Mouse (Mus musculus): ENCODE results near the gene Olfr95.
"Not testable (repeated sequence)": the region's sequence is repeated elsewhere in the genome, so short reads cannot be mapped to it uniquely, and the experiment has no call there.

Olfr95 gene

GRCm38 (mm10) chr17:37213018-37213417 lies at the start of gene Olfr95:
Gene Olfr95 (minus strand): TSS chr17:37213118.
- DNase-seq (ENCODE audit: low spot score in 2 of 2) = no peak

GRCm38 (mm10) chr17:37250544-37250943 lies 37.6 kb upstream of the Olfr95 start:
- no peak for DNase-seq (ENCODE audit: low spot score in 2 of 2)

GRCm38 (mm10) chr17:37249460-37249859 lies 36.5 kb upstream of the Olfr95 start:
- no peak for DNase-seq (ENCODE audit: low spot score in 2 of 2)

- DNase-seq (ENCODE audit: low spot score in 2 of 2) = peak; percentile 25 to 44
These were observed 33.8 kb upstream of the Olfr95 start for GRCm38 (mm10) chr17:37246715-37247114.

- no peak for DNase-seq (ENCODE audit: low spot score in 2 of 2)
These were observed 29.3 kb upstream of the Olfr95 start for GRCm38 (mm10) chr17:37242198-37242597.

- not testable (repeated sequence) for DNase-seq (ENCODE audit: low spot score in 2 of 2)
These were observed 24.3 kb upstream of the Olfr95 start, which contains the start of gene Olfr97 for GRCm38 (mm10) chr17:37237230-37237629. Gene Olfr97 (minus strand): TSS chr17:37237330.

- no peak for DNase-seq (ENCODE audit: low spot score in 2 of 2)
These were observed 9.0 kb upstream of the Olfr95 start for GRCm38 (mm10) chr17:37221879-37222278.

GRCm38 (mm10) chr17:37219846-37220245 lies 6.9 kb upstream of the Olfr95 start, which contains the start of gene Olfr96:
Gene Olfr96 (plus strand): TSS chr17:37220146.
- no peak for DNase-seq (ENCODE audit: low spot score in 2 of 2)

- DNase-seq (ENCODE audit: low spot score in 2 of 2) = peak; percentile 27 to 35
These were observed 5.6 kb upstream of the Olfr95 start for GRCm38 (mm10) chr17:37218486-37218885.

GRCm38 (mm10) chr17:37210884-37211768 lies 1.8 kb downstream of the Olfr95 start:
- DNase-seq (ENCODE audit: low spot score in 2 of 2) = no peak

- DNase-seq (ENCODE audit: low spot score in 2 of 2) = no peak
These were observed 9.0 kb downstream of the Olfr95 start for GRCm38 (mm10) chr17:37203917-37204236.

GRCm38 (mm10) chr17:37203206-37203916 lies 9.6 kb downstream of the Olfr95 start:
- DNase-seq (ENCODE audit: low spot score in 2 of 2) = peak; percentile 36 to 66

- DNase-seq (ENCODE audit: low spot score in 2 of 2) = no peak
These were observed 12.0 kb downstream of the Olfr95 start, which contains the start of gene Olfr94 for GRCm38 (mm10) chr17:37200894-37201293. Gene Olfr94 (minus strand): TSS chr17:37200994.

GRCm38 (mm10) chr17:37196845-37197724 lies 15.8 kb downstream of the Olfr95 start:
- no peak for DNase-seq (ENCODE audit: low spot score in 2 of 2)

GRCm38 (mm10) chr17:37194782-37195181 lies 18.1 kb downstream of the Olfr95 start:
- no peak for DNase-seq (ENCODE audit: low spot score in 2 of 2)

- no peak for DNase-seq (ENCODE audit: low spot score in 2 of 2)
These were observed 19.3 kb downstream of the Olfr95 start, which contains the start of gene Ubd for GRCm38 (mm10) chr17:37193656-37194055. Gene Ubd (plus strand): TSS chr17:37193892.

- DNase-seq (ENCODE audit: low spot score in 2 of 2) = no peak
These were observed 19.9 kb downstream of the Olfr95 start for GRCm38 (mm10) chr17:37193032-37193431.

GRCm38 (mm10) chr17:37190711-37191110 lies 22.2 kb downstream of the Olfr95 start:
- DNase-seq (ENCODE audit: low spot score in 2 of 2) = no peak

GRCm38 (mm10) chr17:37185474-37185873 lies 27.4 kb downstream of the Olfr95 start:
- DNase-seq (ENCODE audit: low spot score in 2 of 2) = no peak

GRCm38 (mm10) chr17:37161394-37161793 lies 51.5 kb downstream of the Olfr95 start, which contains the start of gene Olfr93:
Gene Olfr93 (minus strand): TSS chr17:37161494.
- DNase-seq (ENCODE audit: low spot score in 2 of 2) = no peak

All from heart, adult 9 months (tissue).